Mouse (Mus musculus) embryonic fibroblast, embryonic 13.5 days (primary cell): ENCODE measurements around the gene Unkl.

Experiments
- CTCF ChIP-seq: IDR thresholded peaks from 2 replicates; pipeline ENCODE4 v1.5.1; 2011; ENCODE audit warnings: mild to moderate bottlenecking, control low read depth, low read length, moderate library complexity, borderline replicate concordance; ENCODE audit not compliant: insufficient read depth
- POLR2A ChIP-seq: IDR thresholded peaks from 2 replicates; pipeline ENCODE4 v1.6.1; 2011; ENCODE audit warnings: low read depth, mild to moderate bottlenecking, control low read depth, low read length, moderate library complexity

DNA sequence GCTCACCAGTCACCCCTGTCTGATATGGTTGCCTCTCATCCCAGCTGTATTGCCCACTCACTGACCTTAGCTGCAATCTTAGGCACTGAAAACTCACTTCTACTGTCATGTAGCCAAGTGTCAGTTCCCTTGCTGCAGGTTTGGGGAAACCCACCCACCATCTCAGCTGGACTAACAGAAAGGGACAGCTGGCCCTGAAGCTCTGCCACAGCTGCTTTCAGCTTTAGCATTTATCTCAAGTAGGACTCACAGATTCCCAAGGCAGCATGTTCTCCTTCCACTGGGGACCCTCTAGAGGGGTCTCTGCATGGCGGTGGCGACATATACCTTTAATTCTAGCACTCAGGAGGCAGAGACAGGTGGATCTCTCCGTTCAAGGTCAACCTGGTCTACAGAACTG lies 23.4 kb upstream of the Unkl start:
- TF ChIP-seq POLR2A (no peak), CTCF (no peak)
